Mouse (Mus musculus) induced T-regulatory cell, adult 2 months (primary cell): ENCODE measurements around the gene Ttc16.

Source experiments
- DNase-seq: peaks from one replicate; pipeline ENCODE4 v3.0.0-alpha.2; 2012; ENCODE audit warnings: low read depth

Gene Ttc16

DNA sequence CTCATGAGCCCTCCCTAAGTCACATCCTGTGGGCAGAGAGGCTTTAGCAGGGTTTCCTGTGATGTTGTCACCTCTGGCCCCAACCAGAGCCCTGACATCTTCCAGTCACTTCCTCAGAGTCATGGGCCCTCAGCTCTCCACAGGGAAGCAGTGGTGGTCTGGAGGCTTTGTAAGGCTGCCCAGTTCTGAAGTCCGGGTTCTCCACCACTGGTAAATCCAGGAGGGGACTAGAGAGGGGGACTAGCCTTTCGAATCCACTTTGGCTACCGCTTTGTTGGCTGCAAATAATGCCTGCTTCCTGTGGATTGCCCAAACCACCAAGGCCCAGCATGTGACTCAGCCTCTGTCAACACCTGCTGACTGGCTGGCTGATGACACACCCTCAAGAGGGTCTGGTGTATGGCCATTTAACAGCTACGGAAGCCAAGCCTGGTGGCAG is 60.4 kb downstream of the Ttc16 start:
- DNase-seq = peak; percentile 88

DNA sequence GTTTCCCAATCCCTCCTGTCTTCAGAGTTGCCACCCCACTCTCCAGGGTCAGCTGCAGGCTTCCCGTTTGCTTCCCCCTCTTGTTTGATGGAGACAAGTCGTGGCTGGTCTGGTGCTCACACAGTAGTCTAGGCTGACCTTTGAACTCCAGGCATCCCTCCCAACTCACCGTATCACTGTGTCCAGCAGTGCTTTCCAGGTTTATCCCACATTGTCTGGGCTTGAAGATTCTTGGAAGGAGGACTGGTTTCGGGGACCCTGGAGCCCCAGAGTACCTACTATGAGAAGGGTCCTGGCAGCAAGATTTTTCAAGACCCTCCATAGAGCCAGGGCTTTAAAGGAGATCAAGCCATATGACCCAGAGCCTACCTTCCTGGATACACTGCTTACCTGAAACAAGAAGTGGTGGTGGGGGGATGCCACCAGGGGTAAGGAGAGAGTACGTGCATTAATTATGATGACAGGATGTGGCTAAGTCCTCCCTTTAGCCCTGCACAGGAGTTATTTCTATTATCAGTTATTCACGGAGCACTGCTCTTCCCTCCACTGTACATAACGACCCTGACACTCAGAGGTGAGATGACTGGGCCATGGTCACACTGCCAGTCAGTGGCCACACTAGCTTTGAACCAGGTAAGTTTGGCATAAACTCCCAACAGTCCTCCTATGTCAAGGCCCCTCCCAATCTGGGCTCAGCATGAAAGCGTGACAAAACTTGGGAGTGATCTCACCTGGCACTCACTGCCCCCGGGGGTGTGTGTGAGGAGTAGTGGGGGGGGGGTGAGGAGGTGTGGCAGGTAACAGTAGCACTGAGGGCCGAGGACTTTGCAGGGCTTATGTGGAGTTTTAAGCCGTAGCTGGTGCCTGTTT is 61.1 kb downstream of the Ttc16 start:
- no peak for DNase-seq

DNA sequence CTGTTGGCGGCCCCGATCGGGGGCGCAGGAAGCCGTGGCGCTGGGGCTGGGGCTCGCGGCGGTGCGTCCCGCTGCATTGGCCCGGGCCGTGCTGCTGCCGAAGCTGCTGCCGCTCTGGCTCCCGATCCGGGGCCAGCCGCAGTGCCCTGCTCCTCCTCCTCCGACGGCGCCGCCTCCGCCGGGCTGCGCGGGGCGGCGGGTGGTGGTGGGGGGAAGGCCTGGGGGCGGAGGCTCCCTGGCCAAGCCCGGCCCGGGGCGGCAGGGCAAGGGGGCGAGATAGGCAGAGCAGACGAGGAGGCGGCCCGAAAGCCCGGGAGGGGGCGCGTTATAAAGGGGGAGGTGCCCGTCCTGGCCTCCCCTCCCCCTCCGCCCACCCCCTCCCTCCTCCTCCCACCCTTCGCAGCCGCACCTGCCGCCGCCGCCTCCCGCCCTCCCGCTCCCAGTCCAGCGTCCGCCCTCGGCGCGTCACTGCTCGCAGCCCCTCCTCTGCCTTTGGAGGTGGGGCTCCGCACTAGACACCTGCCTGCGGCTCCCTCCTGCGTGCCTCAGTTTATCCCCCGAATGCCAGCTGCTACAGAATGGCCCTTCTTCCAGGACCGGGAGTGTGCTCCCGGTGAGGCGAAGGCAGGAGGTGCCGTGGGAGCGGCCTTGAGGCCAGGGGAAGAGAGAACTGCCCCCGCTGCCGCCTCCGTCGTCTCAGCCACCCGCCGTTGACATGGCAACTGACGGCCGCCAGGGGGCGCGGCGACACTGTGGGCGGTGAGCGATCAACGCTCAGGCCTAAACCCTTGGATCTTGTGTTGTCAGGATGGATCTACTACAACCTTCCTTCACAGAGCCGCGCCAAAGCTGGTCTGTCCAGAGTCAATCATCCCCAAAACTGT is 62.3 kb downstream of the Ttc16 start, which contains the start of gene Cdk9:
Cdk9 (minus strand) TSS at position 143 of the 884 bp plus-strand sequence.
- peak; percentile 95 for DNase-seq

DNA sequence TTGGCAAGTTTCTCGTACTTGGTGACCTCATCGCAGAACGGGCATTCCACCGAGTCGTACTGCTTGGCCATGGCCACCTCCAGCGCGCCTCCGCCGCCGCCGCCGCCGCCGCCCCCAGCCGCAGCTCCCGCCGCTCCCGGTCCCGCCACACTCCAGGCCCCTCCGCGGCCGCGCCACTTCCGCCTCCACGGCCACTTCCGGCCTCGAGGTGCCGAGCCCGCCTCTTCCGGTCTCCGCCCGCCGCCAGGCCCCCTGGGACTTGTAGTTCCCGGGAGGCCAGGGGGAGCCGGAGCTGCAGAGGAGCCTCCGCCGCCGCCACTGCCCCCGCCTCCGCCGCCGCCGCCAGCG is 62.9 kb downstream of the Ttc16 start:
- peak; percentile 95 for DNase-seq

DNA sequence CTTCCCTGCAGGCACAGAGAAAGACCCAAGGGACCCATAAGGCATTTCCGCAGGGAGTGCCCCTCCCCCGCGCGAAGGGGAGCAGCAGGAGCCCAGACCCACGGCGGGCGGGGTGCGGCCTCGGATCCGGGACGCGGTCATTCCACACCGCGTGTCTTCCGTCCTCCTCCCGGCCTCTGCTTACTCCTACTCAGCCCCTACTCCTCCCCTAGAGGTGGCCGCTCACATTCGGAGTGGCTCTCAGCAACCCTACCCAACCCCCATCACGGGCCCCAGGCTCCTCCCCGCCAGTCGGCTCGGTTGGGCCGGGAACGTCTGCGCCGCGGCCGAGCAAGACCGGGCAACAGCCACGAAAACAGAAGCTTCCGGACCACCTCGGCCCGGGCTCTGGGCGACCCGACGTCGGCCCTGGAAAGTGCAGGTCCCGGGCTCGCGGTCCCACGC is 63.3 kb downstream of the Ttc16 start:
- peak; percentile 82 for DNase-seq

DNA sequence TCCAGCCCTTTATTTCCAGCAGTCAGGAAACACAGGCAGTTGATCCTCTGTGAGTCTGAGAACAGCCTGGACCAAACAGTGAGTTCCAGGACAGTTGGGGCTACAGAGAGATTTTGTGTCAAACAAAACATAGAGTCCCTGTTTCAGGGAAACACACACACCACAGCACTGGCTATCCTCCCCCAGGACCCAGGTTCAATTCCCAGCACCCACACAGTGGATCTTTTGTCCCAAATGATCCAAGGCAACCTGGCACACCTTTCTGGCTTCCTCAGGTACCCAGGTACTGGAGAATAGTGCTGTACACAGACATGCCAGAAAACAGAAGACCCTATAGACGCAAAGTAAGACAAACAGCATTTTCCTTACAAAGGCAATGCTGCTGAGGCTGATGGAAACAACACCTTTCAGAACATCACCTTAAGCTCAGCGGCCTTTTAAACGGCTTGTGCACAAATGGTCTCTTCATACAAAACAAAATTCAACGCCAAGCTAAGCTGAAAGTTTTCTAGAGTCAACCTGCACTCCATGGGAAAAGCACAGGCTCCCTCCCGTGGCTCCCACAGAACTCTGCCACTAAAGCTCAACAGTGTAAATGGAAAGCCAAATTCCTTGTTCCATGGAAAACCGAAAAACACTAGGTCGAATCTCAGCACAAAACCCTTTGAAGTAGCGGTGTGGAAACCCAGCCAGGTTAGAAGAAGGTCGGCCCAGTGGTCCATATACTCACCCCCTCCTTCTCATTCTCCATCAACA is 64.0 kb downstream of the Ttc16 start:
- no peak for DNase-seq

DNA sequence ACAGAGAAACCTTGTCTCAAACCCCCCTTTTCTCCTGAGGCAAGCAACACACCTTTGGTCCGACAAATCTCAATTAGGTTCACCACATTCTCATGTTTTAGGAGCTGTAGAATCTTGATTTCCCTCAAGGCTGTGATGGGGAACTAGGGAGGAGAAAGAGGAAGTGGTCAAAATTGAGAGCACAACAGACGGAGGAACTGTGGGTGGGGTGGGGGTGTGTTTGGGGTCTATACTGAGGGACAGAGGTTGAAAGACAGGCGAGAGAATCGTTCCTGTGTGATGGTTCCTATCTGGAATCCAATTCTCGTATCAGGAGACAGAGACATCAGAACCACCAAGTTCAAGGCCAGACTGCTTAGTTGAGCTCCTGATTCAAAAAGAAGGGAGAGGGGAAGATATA is 65.0 kb downstream of the Ttc16 start:
- DNase-seq = no peak

DNA sequence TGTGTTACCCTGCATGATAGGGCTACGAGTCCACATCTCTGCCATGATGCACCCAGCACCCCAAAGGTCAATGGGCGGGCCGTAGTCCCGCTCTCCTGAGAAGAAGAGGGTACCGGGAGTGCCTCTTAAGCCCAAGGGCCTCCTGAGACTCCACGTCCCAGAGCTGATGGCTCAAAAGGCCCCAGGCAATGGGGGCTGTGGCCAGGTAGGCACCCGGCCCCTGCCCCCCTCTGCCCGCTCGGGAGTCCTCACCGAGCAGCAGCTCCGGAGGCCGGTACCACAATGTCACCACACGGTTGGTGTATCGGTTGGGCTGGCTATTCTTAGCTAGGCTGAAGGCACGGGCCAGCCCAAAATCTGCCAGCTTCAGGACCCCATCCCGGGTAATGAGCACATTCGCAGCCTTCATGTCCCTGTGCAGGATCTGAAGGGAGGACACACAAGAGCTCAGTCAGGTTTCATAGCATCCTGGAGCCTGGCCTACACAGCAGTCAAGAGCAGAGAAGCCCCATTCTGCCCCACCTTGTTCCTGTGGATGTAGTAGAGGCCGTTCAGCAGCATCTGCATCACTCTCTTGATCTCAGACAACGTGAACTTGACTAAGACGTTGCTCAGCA is 65.8 kb downstream of the Ttc16 start:
- no peak for DNase-seq

DNA sequence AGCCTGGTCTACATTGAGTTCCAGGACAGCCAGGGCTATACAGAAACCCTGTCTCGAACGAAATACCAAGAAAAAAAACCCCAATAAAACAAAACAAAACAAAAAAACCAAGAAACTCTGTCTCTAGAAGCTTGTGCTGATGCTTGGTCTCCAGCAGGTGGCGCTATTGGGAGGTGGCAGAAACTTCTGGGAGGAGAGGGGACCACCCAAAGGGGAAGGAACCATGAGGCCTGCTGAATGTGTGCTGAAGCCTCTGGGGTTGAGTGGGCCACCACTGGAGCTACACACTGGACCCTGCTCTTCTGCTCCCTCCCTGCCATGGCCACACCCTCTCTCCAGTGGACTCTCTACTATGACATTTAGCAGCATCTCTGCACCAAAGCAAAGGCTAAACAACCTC is 66.8 kb downstream of the Ttc16 start:
- peak; percentile 86 for DNase-seq
